Mouse (Mus musculus): ENCODE results near the gene Spocd1.

Gene Spocd1

DNA sequence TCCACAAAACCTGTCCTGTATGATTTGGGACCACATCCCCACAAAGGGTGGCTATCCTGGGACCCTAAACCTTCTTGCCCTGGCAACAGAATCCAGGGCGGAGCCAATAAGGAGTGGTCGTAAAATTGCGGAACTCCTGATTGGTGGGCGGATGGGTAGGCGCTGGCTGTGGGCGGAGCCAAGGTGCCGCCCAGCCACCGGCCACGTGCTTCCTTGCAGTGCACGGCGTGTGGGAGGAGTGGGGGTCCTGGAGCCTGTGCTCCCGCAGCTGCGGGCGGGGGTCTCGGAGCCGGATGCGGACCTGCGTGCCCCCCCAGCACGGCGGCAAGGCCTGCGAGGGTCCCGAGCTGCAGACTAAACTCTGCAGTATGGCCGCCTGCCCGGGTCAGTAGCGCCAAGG is 77.5 kb downstream of the Spocd1 start:
- DNase-seq (ENCODE audit: low spot score): peak; percentile 57

Data from testis, postnatal 14 days (tissue).